Mouse (Mus musculus): ENCODE measurements around the gene Apoa1.

Apoa1 gene

DNA sequence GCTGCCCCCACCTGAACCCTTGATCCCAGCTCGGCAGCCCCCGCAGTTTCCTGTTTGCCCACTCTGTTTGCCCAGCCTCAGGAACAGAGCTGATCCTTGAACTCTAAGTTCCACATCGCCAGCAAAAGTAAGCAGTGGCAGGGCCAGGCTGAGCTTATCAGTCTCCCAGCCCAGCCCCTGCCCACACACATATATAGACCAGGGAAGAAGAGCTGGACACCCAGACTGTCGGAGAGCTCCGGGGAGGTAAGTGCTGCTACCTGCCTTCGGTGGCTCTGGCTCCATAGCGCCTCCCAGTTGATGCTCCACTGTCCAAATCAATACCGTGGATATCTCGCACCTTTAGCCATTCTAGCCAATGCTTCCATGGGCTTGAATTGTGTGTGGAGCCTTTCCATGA lies at the start of gene Apoa1:
Gene Apoa1, plus strand, starts transcription at position 90 of the 400 bp plus-strand sequence.
- DNase-seq (ENCODE audit: low spot score): peak; percentile 88

DNA sequence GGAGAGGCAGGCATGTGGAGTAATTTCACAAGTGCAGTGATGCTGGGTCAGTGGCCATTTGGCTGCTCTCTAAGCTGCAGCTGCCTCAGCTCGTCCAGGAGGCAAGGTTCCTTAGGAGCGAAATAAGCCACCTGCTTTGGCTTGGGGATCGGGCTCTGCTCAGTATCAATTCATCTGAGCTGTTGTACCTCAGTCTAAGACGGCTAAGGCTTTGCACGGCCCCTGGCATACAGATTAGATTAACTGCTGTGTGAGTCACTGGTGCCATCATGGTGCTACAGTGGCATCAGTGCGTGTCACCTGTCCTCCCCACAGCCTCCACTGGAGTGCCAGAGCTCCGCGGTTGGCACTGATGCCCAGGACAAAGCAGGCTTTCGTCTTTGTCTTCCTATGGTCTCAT lies 49.8 kb upstream of the Apoa1 start:
- no peak for DNase-seq (ENCODE audit: low spot score)

DNA sequence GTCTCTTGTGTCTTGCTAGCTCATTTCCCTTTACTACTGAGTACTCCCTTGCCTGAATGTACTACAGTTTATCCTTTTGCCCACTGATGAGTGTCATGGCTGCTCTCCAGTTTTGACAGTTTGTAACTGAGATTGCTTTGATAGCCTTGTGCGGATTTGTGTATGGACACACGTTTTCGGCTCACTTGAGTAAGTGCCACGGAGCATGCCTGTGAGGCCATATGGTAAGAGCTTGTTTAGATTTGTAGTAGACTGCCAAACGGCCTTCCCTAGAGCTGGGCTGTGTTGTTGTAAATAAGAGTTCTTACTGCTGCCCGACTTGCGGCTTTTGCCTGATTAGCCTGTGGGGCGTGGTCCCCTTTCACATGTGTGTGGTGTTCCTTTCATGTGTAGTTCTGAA lies 47.1 kb upstream of the Apoa1 start:
- no peak for DNase-seq (ENCODE audit: low spot score)

DNA sequence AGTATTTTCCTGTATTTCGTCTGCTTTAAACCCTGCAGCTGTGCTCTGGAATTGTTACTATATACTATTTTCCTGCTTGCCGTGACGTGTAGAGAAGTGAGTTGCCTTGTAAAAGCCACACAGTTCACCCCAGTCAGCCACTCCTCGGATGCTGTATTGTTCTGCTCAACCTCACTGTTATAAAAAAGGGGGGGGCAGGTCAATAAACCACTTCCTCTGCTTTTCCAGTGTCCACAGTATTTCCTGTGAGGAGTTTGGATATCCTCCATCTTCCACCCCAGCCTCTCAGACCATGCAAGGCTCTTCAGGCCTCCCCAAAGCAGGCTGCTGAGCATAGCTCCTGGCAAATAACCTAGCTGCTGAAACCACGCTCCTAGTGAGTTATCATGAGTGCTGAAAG lies 43.8 kb upstream of the Apoa1 start:
- no peak for DNase-seq (ENCODE audit: low spot score)

GRCm38 (mm10) chr9:46185191-46185590 lies 43.2 kb upstream of the Apoa1 start:
- peak; percentile 51 for DNase-seq (ENCODE audit: low spot score)

GRCm38 (mm10) chr9:46186387-46186786 lies 42.0 kb upstream of the Apoa1 start:
- DNase-seq (ENCODE audit: low spot score): no peak

- no peak for DNase-seq (ENCODE audit: low spot score)
These were observed 40.0 kb upstream of the Apoa1 start for GRCm38 (mm10) chr9:46188370-46188769.

GRCm38 (mm10) chr9:46188956-46189355 lies 39.4 kb upstream of the Apoa1 start:
- no peak for DNase-seq (ENCODE audit: low spot score)

DNA sequence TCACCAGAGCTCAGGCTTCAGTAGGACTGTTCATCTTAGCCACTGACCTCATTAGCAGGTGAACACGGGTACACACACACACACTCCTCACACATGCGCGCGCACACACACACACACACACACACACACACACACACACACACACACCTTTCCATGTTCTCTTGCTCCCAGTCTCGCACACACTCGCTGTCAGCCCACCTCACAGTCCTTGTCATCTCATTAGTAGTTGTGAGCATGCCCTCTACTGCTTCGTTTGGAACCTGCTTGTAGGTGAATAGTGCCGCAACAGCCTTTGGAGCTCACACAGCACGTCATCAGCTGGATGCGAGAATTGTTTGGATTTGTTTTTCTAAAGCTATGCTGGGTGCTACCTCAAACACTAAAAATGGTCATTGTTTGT lies 39.0 kb upstream of the Apoa1 start:
- DNase-seq (ENCODE audit: low spot score): no peak

GRCm38 (mm10) chr9:46191234-46191633 lies 37.1 kb upstream of the Apoa1 start:
- DNase-seq (ENCODE audit: low spot score): no peak

DNA sequence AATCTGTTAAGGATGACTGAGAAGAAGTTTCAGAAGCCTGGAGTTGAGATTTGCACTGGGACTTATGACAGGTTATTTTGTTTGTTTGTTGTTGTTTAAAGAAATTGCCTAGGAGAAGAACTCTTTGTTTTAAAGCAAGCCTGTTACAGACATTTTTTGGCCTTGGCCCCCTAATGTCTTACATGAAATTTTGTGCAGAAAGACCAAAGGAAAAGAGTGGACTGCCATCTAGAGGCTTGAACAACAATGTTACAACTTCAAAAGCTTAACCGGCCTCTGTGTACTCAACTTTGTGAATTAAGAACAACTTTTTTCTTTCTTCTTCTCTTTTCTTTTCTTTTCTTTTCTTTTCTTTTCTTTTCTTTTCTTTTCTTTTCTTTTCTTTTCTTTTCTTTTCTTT lies 36.7 kb upstream of the Apoa1 start:
- no peak for DNase-seq (ENCODE audit: low spot score)

DNA sequence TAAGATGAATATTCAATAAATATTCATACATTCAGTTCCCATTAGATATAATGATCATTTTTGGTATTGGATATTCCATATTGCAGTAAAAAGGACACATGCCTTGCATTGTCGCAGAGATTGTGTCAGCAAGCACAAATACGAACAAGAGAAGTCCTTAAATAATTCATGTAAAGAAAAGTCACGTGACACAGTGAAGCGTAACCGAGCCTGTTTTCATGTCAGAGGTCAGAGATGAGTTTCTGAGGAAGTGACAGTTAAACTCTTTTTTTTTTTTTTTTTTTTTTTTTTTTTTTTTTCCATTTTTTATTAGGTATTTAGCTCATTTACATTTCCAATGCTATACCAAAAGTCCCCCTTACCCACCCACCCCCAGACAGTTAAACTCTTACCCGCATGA lies 35.7 kb upstream of the Apoa1 start:
- DNase-seq (ENCODE audit: low spot score): no peak

DNA sequence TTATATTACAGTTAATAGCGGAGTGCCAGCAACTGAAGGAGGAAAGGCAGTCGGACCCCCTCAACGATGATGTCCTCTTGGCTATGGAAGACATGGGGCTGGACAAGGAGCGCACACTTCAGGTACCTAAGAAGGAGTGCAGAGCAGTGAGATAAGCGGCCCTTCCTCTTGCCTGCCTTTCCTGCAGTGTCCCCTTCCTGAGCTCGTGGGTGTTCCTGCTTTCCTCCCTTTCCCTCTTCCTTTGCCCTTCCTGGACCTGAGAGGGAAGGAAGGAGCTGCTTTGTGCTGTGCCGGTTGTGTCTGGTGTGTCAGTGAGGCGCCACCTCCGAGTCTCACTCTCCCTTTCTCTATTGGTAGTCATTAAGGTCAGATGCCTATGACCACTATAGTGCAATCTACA lies 33.6 kb upstream of the Apoa1 start:
- no peak for DNase-seq (ENCODE audit: low spot score)

GRCm38 (mm10) chr9:46196699-46197169 lies 31.6 kb upstream of the Apoa1 start:
- peak; percentile 53 for DNase-seq (ENCODE audit: low spot score)

GRCm38 (mm10) chr9:46198461-46198860 lies 29.9 kb upstream of the Apoa1 start:
- no peak for DNase-seq (ENCODE audit: low spot score)

- DNase-seq (ENCODE audit: low spot score): no peak
These were observed 29.4 kb upstream of the Apoa1 start for GRCm38 (mm10) chr9:46198936-46199335.

- DNase-seq (ENCODE audit: low spot score): no peak
These were observed 28.8 kb upstream of the Apoa1 start for GRCm38 (mm10) chr9:46199609-46200008.

- peak; percentile 91 for DNase-seq (ENCODE audit: low spot score)
These were observed 21.4 kb upstream of the Apoa1 start for GRCm38 (mm10) chr9:46206834-46207500.

DNA sequence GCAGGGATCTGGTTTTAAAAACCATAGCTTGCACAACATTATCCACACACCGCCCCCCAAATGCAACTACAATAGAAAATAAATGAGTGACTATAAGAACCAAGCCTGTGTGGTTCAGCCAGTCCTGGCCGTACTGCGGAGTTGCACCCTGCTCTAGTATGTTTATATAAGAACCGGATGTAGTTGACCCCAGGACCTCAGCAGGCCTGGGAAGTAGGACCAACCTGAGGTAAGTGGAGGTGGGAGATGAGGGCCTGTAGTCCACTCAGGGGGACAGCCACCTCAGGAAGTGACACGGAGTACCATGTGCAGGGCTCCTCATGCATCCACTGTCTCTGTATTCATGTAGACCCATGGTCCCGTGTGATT lies 20.9 kb upstream of the Apoa1 start:
- DNase-seq (ENCODE audit: low spot score): no peak

- DNase-seq (ENCODE audit: low spot score): no peak
These were observed 19.9 kb upstream of the Apoa1 start for GRCm38 (mm10) chr9:46208401-46208974.

DNA sequence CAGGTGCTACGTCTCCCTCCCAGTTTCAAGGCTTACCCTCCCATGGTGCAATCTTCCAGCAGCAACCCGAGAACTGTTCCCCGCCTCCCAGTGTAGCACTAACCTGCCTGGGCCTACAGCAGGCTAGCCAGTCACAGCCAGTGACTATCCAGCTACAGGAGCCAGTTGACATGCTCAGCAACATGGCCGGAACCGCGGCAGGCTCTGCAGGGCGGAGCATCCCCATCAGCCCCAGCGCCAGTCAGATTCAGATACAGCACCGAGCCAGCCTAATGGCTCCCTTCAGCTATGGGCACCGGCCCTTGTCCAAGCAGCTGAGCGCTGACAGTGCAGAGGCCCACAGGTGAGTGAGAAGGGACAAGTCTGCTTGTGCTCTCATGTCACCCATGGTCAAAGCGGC lies 17.9 kb upstream of the Apoa1 start:
- DNase-seq (ENCODE audit: low spot score): no peak

- DNase-seq (ENCODE audit: low spot score): no peak
These were observed 14.1 kb upstream of the Apoa1 start for GRCm38 (mm10) chr9:46214276-46214675.

- no peak for DNase-seq (ENCODE audit: low spot score)
These were observed 13.4 kb upstream of the Apoa1 start for GRCm38 (mm10) chr9:46214946-46215337.
